Mouse (Mus musculus): ENCODE measurements around the gene Igfals.

Gene Igfals

DNA sequence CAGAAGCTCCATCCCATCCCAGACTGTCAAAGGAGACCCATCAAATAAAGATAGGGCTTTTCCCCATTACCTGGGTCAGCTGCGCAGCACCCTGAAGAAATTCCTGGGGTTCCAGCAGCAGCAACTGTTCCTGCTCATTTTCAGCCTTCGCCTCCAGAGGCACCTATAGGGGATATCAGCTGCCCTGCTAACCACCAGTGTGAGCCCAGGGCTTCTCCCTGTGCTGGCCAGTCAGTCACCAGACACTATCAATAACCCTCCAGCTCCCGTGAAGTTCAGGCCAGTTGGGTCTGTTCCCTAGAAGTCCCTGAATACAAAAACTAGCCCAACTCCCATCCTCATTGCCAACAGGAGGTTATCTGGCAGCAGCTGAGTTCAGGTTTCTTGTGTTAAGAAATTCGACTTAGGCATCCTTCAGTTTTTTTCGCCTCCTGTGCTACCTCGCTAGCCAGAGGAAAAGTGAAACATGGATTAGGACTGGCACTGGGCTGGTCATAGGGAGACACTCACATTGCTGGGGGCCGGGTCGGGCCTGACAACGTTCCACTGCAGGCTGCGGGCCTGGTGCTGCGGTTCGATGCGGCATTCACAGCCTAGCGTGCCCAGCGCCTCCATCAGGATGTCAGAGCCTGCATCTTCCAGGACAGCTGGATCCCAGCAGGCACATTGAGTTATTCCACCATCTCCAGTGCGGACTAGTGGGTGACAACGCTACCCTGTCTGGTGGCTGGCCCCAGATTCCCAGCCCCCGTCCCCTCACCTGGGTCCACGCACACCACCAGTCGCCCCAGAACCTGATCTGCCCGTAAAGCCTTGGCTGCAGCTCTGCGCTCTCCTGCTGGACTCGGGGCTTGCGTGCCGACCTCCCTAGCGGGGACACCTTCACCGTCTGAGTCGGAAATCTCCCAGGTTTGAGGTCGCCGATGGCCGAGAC, 28.5 kb downstream of the Igfals start:
- no peak for DNase-seq (ENCODE audit: low read depth, low spot score)

DNA sequence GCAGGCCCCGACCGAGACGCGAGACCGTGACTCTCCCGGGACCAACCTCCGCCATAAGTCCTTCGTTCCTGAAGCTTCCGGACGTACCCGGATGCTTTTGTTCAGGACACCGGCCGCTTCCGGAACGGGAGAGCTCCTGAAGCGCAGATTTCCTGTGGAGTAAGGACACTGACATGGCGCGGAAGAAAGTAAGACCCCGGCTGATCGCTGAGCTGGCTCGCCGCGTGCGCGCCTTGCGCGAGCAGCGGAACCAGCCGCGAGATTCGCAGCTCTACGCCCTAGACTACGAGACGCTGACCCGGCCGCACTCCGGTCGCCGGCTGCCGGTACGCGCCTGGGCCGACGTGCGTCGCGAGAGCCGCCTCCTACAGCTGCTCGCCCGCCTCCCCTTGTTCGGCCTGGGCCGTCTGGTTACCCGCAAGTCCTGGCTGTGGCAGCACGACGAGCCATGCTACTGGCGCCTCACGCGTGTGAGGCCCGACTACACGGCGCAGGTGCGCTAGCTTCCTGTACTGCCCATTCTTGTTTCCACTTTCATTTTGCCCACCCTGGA, 29.3 kb downstream of the Igfals start, which contains the start of the genes Eme2 and Mrps34:
Gene Eme2, minus strand, starts transcription at position 93 of the 553 bp plus-strand sequence.
Gene Mrps34, plus strand, starts transcription at position 122 of the 553 bp plus-strand sequence.
- DNase-seq (ENCODE audit: low read depth, low spot score): peak; percentile 77

DNA sequence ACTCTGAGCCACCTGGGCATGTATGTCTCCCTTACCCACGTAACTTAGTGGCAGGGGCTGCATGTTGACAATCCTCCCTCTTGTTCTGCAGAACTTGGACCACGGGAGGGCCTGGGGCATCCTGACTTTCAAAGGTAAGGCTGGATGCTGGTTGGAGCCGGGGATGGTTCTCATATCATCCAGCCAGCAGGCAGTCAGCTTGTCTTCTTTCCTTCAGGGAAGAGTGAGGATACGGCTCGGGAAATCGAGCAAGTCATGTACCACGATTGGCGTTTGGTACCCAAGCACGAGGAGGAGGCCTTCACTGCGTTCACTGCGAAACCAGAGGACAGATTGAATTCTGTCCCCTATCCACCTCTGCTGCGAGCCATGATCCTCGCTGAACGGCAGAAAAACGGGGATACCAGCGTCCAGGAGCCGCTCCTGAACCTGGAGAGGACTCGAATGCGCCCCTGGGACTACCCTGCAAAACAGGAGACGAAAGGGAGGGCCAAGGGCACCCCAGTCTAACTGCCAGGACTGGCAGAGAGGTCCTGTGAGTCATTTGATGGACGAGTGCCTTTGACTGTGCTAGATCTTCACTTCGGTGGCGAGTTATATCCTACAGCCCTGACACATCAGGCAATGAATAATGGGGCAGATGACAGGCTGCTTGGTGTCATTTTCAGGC, 29.9 kb downstream of the Igfals start:
- no peak for DNase-seq (ENCODE audit: low read depth, low spot score)

GRCm38 (mm10) chr17:24896241-24896992, 30.6 kb downstream of the Igfals start, which contains the start of gene Nme3:
TSS of gene Nme3 (plus strand) at chr17:24896500.
- peak; percentile 12 for DNase-seq (ENCODE audit: low read depth, low spot score)

GRCm38 (mm10) chr17:24896993-24897269, 31.1 kb downstream of the Igfals start:
- no peak for DNase-seq (ENCODE audit: low read depth, low spot score)

- DNase-seq (ENCODE audit: low read depth, low spot score): no peak
These were observed 31.8 kb downstream of the Igfals start for GRCm38 (mm10) chr17:24897600-24897999.

GRCm38 (mm10) chr17:24898041-24898854, 32.5 kb downstream of the Igfals start:
- no peak for DNase-seq (ENCODE audit: low read depth, low spot score)

- no peak for DNase-seq (ENCODE audit: low read depth, low spot score)
These were observed 33.4 kb downstream of the Igfals start for GRCm38 (mm10) chr17:24899153-24899552.

DNA sequence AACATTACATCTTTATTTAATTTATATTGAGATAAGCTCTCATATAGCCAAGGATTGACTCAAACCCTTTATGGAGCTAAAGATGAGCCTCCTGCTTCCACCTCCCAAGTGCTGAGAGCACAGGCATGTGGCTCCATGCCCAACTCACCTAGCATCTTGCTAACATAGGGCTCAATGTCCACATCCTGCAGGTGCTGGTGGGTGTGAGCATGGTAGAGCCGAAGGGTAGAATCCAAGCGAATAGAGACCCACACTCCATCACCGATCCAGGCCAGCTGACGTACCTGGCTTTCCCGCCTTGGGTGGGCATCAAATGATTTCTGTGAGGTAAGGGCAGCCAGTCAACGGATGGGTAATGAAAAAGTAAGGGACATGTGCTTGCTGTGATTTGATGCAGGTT, 34.2 kb downstream of the Igfals start:
- DNase-seq (ENCODE audit: low read depth, low spot score): no peak

DNA sequence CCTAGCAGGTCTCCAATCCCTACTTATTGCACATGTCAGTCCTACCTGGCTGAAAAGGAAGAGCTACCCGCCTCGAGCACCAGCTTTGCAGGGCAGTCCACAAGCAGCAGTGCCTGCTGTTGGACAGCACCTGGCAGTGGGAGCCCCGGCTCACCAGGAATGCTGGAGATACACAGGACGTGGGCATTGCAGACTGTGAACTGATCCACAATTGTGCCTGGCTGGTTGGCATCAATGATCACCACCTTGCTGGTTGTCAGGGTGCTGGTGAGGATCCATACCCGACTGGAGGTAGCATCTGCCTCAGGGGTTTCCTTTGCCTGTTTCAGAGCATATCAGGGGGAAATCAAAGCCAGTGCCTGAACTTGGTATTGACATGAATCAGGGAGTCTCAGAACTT, 36.3 kb downstream of the Igfals start:
- no peak for DNase-seq (ENCODE audit: low read depth, low spot score)

DNA sequence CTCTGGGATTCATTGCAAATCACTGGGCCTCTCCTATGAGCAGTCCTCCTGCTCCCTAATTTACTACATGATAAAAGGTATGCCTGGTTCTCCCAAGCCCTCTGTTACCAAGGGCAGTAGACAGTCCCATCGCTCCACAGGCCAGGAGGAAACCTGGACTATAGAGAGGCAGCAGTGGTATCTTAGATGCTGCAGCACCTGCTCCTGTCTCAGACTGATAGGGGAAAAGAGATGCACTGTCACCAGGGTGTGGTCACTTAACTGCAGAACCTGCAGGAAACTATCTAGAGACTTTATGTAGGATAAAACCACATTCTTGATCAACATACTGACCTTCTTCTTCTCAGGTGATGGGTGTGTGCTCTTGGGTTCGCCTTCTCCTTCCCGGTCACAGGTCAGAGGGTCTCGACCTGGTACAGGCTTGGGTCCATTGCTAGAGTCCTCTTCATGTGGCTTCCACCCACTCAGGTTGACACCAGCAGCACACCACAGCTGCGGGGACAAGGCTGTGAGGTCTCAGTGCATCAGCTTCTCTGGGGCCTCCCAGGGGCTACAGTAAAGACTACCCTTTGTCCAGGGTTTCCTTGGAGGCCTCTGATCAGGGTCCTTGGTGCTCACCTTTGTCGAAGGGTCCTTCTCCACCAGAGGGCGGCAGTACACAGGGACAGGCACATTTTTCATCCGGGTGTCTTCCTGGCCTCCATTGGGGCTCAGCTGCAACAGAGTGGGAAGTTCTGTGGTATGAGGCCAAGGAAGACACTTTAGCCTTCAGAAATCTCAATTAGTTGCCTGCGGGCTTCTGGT, 37.1 kb downstream of the Igfals start:
- DNase-seq (ENCODE audit: low read depth, low spot score): no peak

GRCm38 (mm10) chr17:24903767-24904166, 38.0 kb downstream of the Igfals start:
- DNase-seq (ENCODE audit: low read depth, low spot score): no peak

DNA sequence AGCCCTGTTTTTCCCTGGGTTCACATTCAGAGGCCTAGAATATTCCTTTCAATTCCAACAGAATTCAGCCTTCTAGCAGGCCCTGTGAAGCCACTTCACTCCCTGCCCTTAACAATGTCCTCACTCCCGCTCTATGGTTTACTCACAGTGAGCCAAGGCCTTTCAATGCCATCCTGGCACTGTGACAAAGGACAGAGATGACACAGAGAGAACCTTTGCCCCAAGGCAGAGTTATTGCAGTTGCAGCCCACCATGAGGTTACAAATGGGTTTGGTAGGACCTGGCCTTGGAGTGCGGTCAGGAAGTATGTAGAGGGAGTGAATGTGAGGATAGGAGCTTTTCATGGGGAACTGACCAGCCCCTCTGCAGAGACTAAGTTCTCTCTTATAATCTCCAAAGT, 41.8 kb downstream of the Igfals start:
- no peak for DNase-seq (ENCODE audit: low read depth, low spot score)

DNA sequence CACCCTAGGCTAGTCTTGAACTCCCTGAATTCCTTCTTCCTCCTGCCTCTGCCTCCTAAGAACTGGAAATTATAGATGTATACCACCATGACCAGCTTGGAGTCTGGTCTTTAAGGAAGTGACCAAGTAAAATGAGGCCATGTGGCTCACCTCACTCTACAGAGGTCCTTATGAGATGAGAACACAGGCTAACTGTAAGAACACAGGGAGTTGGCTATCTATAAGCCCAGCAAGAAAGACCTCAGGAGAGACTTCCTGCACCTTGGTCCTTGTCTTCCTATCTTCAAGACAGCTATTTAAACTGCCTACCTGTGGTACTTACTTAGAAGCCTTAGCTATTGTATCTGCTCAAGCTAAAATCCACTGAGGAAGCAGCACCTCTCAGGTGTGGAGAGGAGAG, 48.2 kb downstream of the Igfals start:
- DNase-seq (ENCODE audit: low read depth, low spot score): no peak

DNA sequence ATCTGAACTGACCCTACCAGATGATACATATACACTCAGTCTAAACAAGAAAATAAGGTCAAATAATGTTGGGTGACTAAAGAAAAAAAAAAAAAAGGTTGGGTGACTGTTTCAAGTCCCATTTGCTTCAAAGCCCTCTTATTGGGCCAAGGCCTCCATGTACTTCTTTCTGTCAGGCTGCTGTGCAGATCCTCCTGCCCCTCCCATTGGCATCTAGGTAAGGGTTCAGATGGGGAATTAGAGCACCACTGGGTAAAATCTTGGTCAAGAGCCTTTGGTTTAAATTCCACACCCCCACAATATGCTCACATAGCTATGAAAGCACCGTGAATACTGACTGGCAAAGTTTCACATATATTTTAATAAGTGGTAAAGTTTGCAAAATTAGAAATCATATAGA, 57.4 kb downstream of the Igfals start:
- DNase-seq (ENCODE audit: low read depth, low spot score): no peak

DNA sequence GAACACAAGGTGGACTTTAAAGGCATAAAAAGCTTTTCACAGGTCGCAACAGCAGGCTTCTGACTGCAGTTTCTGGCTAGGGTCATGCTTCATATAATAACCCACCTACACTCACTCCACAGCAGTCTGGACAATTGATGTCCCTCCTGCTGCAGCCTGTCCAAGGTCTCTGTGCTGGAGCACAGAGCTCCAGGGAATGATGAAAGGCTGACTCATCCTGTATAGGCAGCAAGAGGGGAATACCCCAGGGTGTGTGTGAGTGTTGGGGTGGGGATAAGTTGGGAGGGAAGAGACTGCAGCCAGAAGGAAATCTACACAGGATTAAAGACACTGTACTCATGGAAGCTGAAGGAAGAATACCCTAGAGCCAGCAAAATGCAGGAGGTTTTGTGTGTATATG, 63.7 kb downstream of the Igfals start:
- DNase-seq (ENCODE audit: low read depth, low spot score): no peak
